Mouse (Mus musculus): Measurements from ENCODE around the gene Stxbp6. TPM values are rescaled to one million over a fixed set of nuclear protein-coding genes. Genes with fewer than 3 reads are reported as not detected.
A peak's percentile ranks its signal among the peaks of the same experiment; 100 is the strongest.

Gene Stxbp6
- polyA plus RNA-seq, 1 experiment from 2014 or later: 15.6 TPM

DNA sequence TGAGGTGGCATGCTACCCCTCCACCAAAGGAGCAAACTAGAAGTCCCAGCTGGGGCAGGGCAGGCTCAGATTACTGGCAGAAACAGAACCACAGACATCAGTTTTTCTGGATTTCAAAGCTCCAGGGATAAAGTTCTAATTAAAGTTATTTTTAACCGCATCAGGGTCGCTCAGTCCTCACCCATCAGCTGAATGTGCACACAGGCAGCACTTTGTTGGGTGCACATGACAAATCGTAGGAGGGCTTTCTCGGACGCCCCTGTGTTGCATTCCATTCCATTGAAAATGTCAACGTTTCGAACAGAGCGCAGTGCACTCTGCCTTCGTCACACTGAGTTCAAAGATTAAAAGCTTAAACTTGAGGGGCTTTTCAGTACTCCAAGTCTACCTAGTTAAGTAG is 84.1 kb downstream of the Stxbp6 start:
- no peak overlapping the region for H3K27ac ChIP-seq
- no peak overlapping the region for H3K4me2 ChIP-seq
- no peaks in the 10 kb centered on the region for H3K27me3 ChIP-seq
- peaks cover 12% of the 10 kb centered on the region; the same call in 1 of the 2 replicates for H3K4me1 ChIP-seq
- no peak overlapping the region for H3K9ac ChIP-seq
- no peaks in the 10 kb centered on the region for H3K9me3 ChIP-seq
- ATAC-seq (ENCODE audit: borderline replicate concordance, extremely low read depth, low FRiP score, low TSS enrichment): no peak
- H3K36me3 ChIP-seq: no peaks in the 10 kb centered on the region
- 54% methylated on average over 9 of the region's 9 CpGs for WGBS
- no peak overlapping the region for H3K4me3 ChIP-seq

GRCm38 (mm10) chr12:44989011-44989410 is 85.5 kb downstream of the Stxbp6 start:
- WGBS: 81% methylated on average over 4 of the region's 4 CpGs
- Histone ChIP-seq H3K36me3 (no peaks in the 10 kb centered on the region), H3K27me3 (no peaks in the 10 kb centered on the region), H3K9ac (no peak overlapping the region), H3K27ac (no peak overlapping the region), H3K9me3 (no peaks in the 10 kb centered on the region), H3K4me1 (peaks cover 12% of the 10 kb centered on the region; the same call in 1 of the 2 replicates), H3K4me3 (no peak overlapping the region), H3K4me2 (no peak overlapping the region)
- ATAC-seq (ENCODE audit: borderline replicate concordance, extremely low read depth, low FRiP score, low TSS enrichment): no peak

DNA sequence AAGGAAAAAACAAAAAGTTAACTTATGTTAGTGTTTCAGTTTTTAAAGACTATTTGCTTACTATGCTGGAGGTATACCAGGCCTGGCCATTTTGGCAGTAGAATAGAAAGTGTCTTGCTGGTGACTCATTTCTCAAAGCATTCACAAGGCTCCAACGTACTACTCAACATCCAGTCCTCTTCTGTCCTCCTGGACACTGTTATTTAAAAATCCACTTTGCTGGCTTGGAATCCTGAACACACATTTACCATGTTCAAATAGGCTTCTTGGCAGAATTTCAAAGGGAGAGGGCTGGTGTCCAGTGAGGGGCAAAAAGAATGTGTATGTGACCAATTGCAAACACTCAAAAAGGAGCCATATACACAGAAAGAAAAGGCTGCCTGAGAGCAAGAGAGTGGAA is 86.7 kb downstream of the Stxbp6 start:
- Histone ChIP-seq H3K4me3 (no peak overlapping the region), H3K4me2 (no peak overlapping the region), H3K27me3 (no peaks in the 10 kb centered on the region), H3K4me1 (peaks cover 12% of the 10 kb centered on the region; the same call in 1 of the 2 replicates), H3K27ac (0 out of 2 replicates have a peak overlapping the region, but pooled peaks have one; percentile 45), H3K9me3 (no peaks in the 10 kb centered on the region), H3K9ac (no peak overlapping the region), H3K36me3 (no peaks in the 10 kb centered on the region)
- peak; percentile 52; the same call in 1 of the 2 replicates for ATAC-seq (ENCODE audit: borderline replicate concordance, extremely low read depth, low FRiP score, low TSS enrichment)
- WGBS: 15% methylated on average over 1 of the region's 1 CpGs

DNA sequence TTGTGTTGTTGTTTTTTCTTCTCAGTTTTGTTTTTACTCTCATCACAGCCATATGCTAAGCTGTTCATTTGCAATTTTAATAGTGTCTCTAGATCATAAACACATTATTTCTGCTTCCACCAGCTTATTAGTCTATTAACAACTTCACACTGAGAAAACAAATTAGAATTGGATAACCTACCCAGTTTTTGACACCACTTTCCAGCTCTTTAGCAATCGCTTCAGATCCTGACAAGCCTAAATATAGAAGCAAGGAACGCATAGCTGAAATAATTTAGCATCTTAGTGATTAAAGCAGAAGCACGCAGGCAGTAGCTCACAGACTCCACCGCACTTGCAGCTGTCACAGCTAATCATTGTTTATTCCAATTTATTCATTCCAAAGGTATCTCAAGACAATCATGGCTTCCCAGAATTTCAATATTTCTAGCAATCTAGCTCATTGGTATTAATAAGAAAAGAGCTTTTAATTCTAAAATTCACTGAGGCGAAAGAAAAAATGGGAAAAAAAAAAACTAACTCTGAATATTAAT is 95.1 kb downstream of the Stxbp6 start:
- Histone ChIP-seq H3K9me3 (no peaks in the 10 kb centered on the region), H3K36me3 (no peaks in the 10 kb centered on the region), H3K4me1 (peaks cover 6% of the 10 kb centered on the region; the same call in 1 of the 2 replicates), H3K9ac (no peak overlapping the region), H3K27ac (no peak overlapping the region), H3K27me3 (no peaks in the 10 kb centered on the region), H3K4me3 (no peak overlapping the region), H3K4me2 (no peak overlapping the region)
- WGBS: 47% methylated on average over 5 of the region's 5 CpGs
- no peak for ATAC-seq (ENCODE audit: borderline replicate concordance, extremely low read depth, low FRiP score, low TSS enrichment)

GRCm38 (mm10) chr12:44975266-44975665 is 99.2 kb downstream of the Stxbp6 start:
- no peak overlapping the region for H3K27ac ChIP-seq
- no peak overlapping the region for H3K9ac ChIP-seq
- H3K4me3 ChIP-seq: no peak overlapping the region
- no peak overlapping the region for H3K4me2 ChIP-seq
- no peaks in the 10 kb centered on the region for H3K27me3 ChIP-seq
- WGBS: 54% methylated on average over 3 of the region's 3 CpGs
- no peaks in the 10 kb centered on the region for H3K36me3 ChIP-seq
- no peaks in the 10 kb centered on the region for H3K9me3 ChIP-seq
- ATAC-seq (ENCODE audit: borderline replicate concordance, extremely low read depth, low FRiP score, low TSS enrichment): no peak
- peaks cover 7% of the 10 kb centered on the region; the same call in 1 of the 2 replicates for H3K4me1 ChIP-seq

DNA sequence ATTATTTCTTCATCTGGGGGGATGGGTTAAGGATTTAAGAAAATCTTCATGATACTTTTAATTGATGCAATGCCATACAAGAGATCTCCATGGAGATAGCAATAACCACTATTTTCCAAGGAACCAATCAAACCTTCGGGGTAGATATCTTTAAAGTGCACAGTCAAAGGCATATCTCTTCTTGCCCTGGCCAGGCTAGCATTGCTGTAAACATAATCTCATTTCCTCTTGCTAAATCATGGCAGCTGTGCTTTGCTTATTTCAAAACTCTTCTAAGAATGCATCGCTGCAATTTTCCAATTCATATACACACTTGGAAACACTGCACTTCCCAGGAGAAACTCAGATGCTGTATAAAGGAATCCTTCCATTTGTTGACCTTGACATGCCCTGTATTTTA is 103.0 kb downstream of the Stxbp6 start:
- no peak; the same call in 1 of the 2 replicates for ATAC-seq (ENCODE audit: borderline replicate concordance, extremely low read depth, low FRiP score, low TSS enrichment)
- WGBS: 57% methylated on average over 2 of the region's 2 CpGs

GRCm38 (mm10) chr12:44967448-44967847 is 107.1 kb downstream of the Stxbp6 start:
- Histone ChIP-seq H3K36me3 (no peaks in the 10 kb centered on the region), H3K9ac (no peak overlapping the region), H3K27me3 (no peaks in the 10 kb centered on the region), H3K4me3 (no peak overlapping the region), H3K4me2 (no peak overlapping the region), H3K27ac (no peak overlapping the region), H3K4me1 (no peaks in the 10 kb centered on the region), H3K9me3 (no peaks in the 10 kb centered on the region)
- ATAC-seq (ENCODE audit: borderline replicate concordance, extremely low read depth, low FRiP score, low TSS enrichment): no peak
- 77% methylated on average over 1 of the region's 1 CpGs for WGBS

More for the DNA sequence above, 103.0 kb downstream of the Stxbp6 start:
- H3K4me3 ChIP-seq: no peak overlapping the region
- no peak overlapping the region for H3K4me2 ChIP-seq
- no peaks in the 10 kb centered on the region for H3K36me3 ChIP-seq
- H3K9ac ChIP-seq: no peak overlapping the region
- no peak overlapping the region for H3K27ac ChIP-seq
- H3K27me3 ChIP-seq: no peaks in the 10 kb centered on the region
- H3K4me1 ChIP-seq: 0 out of 2 replicates have a peak, but pooled peaks cover 7% of the 10 kb centered on the region
- H3K9me3 ChIP-seq: no peaks in the 10 kb centered on the region

DNA sequence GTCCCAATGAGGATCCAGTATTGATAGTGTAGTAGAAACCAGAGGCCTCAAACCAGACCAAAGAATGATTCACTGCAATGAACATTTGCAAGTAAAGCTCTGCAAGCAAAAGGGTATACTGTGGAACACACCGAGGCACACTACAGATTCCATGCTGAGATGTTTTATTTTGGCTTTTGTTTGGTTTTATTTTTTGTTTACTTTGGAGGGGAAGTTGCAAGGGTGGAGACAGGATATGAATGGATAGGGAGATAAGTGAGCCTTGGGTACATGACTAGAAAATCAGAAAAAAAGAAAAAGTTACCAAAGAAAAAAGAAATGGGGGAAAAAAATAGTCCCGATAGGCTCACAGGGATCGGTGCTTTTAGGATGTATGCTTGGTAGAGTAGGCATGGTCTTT is 117.0 kb downstream of the Stxbp6 start:
- Histone ChIP-seq H3K4me1 (no peaks in the 10 kb centered on the region), H3K4me2 (no peak overlapping the region), H3K27me3 (no peaks in the 10 kb centered on the region), H3K4me3 (no peak overlapping the region), H3K27ac (no peak overlapping the region), H3K9ac (no peak overlapping the region), H3K36me3 (no peaks in the 10 kb centered on the region), H3K9me3 (no peaks in the 10 kb centered on the region)
- 87% methylated on average over 3 of the region's 3 CpGs for WGBS
- ATAC-seq (ENCODE audit: borderline replicate concordance, extremely low read depth, low FRiP score, low TSS enrichment): no peak

DNA sequence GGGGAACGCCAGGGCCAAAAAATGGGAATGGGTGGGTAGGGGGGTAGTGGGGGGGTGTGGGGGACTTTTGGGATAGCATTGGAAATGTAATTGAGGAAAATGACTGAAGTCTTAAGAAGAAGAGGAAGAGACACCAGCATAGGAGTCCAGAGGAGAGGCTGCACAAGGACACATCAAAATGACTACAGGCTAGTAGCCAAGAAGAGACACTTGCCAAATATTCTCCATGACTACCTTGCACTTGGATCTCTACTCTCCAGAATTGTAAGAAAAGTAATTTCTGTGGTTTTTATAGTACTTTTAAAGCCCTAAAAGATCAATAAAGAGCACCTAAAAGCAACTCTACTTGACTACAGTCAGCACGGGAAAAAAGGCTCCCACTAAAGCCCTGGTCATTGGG is 121.4 kb downstream of the Stxbp6 start:
- 77% methylated on average over 2 of the region's 2 CpGs for WGBS
- no peak overlapping the region for H3K4me2 ChIP-seq
- no peaks in the 10 kb centered on the region for H3K36me3 ChIP-seq
- no peaks in the 10 kb centered on the region for H3K4me1 ChIP-seq
- H3K27me3 ChIP-seq: no peaks in the 10 kb centered on the region
- no peak overlapping the region for H3K4me3 ChIP-seq
- H3K9ac ChIP-seq: no peak overlapping the region
- H3K9me3 ChIP-seq: no peaks in the 10 kb centered on the region
- ATAC-seq (ENCODE audit: borderline replicate concordance, extremely low read depth, low FRiP score, low TSS enrichment): no peak
- no peak overlapping the region for H3K27ac ChIP-seq

GRCm38 (mm10) chr12:44952072-44952471 is 122.4 kb downstream of the Stxbp6 start:
- Histone ChIP-seq H3K4me1 (no peaks in the 10 kb centered on the region), H3K9ac (no peak overlapping the region), H3K4me2 (no peak overlapping the region), H3K4me3 (no peak overlapping the region), H3K9me3 (no peaks in the 10 kb centered on the region), H3K27me3 (no peaks in the 10 kb centered on the region), H3K27ac (no peak overlapping the region), H3K36me3 (no peaks in the 10 kb centered on the region)
- no peak for ATAC-seq (ENCODE audit: borderline replicate concordance, extremely low read depth, low FRiP score, low TSS enrichment)
- WGBS: 65% methylated on average over 3 of the region's 3 CpGs

- 73% methylated on average over 2 of the region's 2 CpGs for WGBS
- no peak for ATAC-seq (ENCODE audit: borderline replicate concordance, extremely low read depth, low FRiP score, low TSS enrichment)
- Histone ChIP-seq H3K9ac (no peak overlapping the region), H3K27ac (no peak overlapping the region), H3K4me1 (no peaks in the 10 kb centered on the region), H3K4me3 (no peak overlapping the region), H3K4me2 (no peak overlapping the region), H3K36me3 (no peaks in the 10 kb centered on the region), H3K9me3 (no peaks in the 10 kb centered on the region), H3K27me3 (no peaks in the 10 kb centered on the region)
These were observed 124.0 kb downstream of the Stxbp6 start for GRCm38 (mm10) chr12:44950559-44950958.

DNA sequence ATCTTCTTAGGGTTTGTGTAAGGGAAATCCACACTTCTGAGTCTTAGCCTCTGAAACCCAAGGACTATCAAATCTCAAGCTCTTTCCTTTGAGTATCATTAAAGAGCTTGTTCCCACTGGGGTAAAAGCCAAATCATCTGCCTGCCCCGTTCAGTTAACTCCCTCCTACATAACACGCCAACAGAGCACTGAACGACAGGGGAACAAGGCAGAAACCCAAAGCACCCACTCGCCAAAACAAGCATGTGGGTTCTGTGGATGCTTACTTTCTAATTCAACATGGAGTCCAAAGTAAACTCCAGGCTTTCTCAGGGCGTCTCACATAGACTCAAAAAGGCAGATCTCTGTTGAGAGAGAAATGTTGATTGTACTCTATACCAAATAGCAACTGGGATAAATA is 126.7 kb downstream of the Stxbp6 start:
- Histone ChIP-seq H3K4me3 (no peak overlapping the region), H3K4me2 (no peak overlapping the region), H3K27me3 (no peaks in the 10 kb centered on the region), H3K9me3 (no peaks in the 10 kb centered on the region), H3K4me1 (no peaks in the 10 kb centered on the region), H3K36me3 (no peaks in the 10 kb centered on the region), H3K9ac (no peak overlapping the region), H3K27ac (no peak overlapping the region)
- 77% methylated on average over 5 of the region's 5 CpGs for WGBS
- ATAC-seq (ENCODE audit: borderline replicate concordance, extremely low read depth, low FRiP score, low TSS enrichment): no peak

GRCm38 (mm10) chr12:44940325-44940724 is 134.2 kb downstream of the Stxbp6 start:
- H3K4me2 ChIP-seq: no peak overlapping the region
- WGBS: 75% methylated on average over 4 of the region's 4 CpGs
- no peak overlapping the region for H3K27ac ChIP-seq
- no peak for ATAC-seq (ENCODE audit: borderline replicate concordance, extremely low read depth, low FRiP score, low TSS enrichment)
- H3K36me3 ChIP-seq: no peaks in the 10 kb centered on the region
- no peaks in the 10 kb centered on the region for H3K27me3 ChIP-seq
- no peaks in the 10 kb centered on the region for H3K9me3 ChIP-seq
- H3K4me1 ChIP-seq: no peaks in the 10 kb centered on the region
- no peak overlapping the region for H3K9ac ChIP-seq
- H3K4me3 ChIP-seq: no peak overlapping the region
